In genomic region chr17:35023756-35024155, GRCm38 (mm10) we compare ENCODE assay signal across 15 mouse cellular contexts. TPM values are rescaled to one million over a fixed set of nuclear protein-coding genes. Genes with fewer than 3 reads are reported as not detected.
DNase-seq lines count a peak whose midpoint lies in the region; ATAC-seq and TF ChIP-seq lines count a peak whose summit lies in the region.
"Had no signal": no experiment of that assay in that cellular context is flagged by ENCODE, and none has a peak within 500 bp of the region (broad histone marks: within the 10 kb centered on the region; RNA-seq: fewer than 3 reads in every experiment).

No protein-coding gene starts in this region.

- H3K36me3 ChIP-seq in kidney, embryonic 16.5 days (ENCODE audit: insufficient read depth, low read length) = no peaks in the 10 kb centered on the region
- no peaks in the 10 kb centered on the region for H3K36me3 ChIP-seq in limb, embryonic 10.5 days
- H3K36me3 ChIP-seq: kidney, embryonic 15.5 days; neural tube, embryonic 12.5 days had no signal

- no peak for TF ChIP-seq CTCF in bone marrow macrophage, adult 2 months (IDR thresholded peaks at IDR 0.05; ENCODE audit: low read depth, low read length)

- no peak for DNase-seq in kidney, adult 9 months
- DNase-seq in limb, embryonic 10.5 days (ENCODE audit: low spot score) = peak; percentile 29
- no peak for DNase-seq in cerebellum, adult 18-20 months
- no peak for DNase-seq in adrenal gland, postnatal 36 days
- DNase-seq in right cerebral cortex, postnatal 4 days = no peak
- DNase-seq: cerebellum, adult 11-12 months; forebrain, postnatal 0 days; right cerebral cortex, adult 18-20 months had no signal

- 60% methylated on average over 4 of the region's 4 CpGs for WGBS in kidney, embryonic 16.5 days
- 78% methylated on average over 4 of the region's 4 CpGs for WGBS in limb, embryonic 10.5 days

- no peak for TF ChIP-seq POLR2A in bone marrow macrophage, adult 2 months (IDR thresholded peaks at IDR 0.05; ENCODE audit: borderline replicate concordance, low read depth, low read length)

- H3K4me2 ChIP-seq in kidney, embryonic 16.5 days (replicated peaks; ENCODE audit: low read depth, low read length) = no peak overlapping the region
- H3K4me2 ChIP-seq: kidney, embryonic 15.5 days; midbrain, embryonic 11.5 days; neural tube, embryonic 12.5 days had no signal

- peak overlapping the region; percentile 36; the same call in 1 of the 2 replicates for H3K9ac ChIP-seq in kidney, embryonic 16.5 days (replicated peaks; ENCODE audit: low read length)
- H3K9ac ChIP-seq: forebrain, postnatal 0 days; kidney, embryonic 15.5 days; liver, embryonic 14.5 days; neural tube, embryonic 12.5 days had no signal

- H3K4me3 ChIP-seq in kidney, embryonic 16.5 days (ENCODE audit: low read length) = no peak overlapping the region
- H3K4me3 ChIP-seq in bone marrow macrophage, adult 2 months (ENCODE audit: insufficient read depth, low read length) = peak overlapping the region; percentile 35; the same call in 1 of the 2 replicates
- 0 out of 2 replicates have a peak overlapping the region, but pooled peaks have one; percentile 4 for H3K4me3 ChIP-seq in limb, embryonic 10.5 days
- H3K4me3 ChIP-seq: kidney, embryonic 15.5 days; neural tube, embryonic 12.5 days had no signal

- 0 out of 2 replicates have a peak overlapping the region, but pooled peaks have one; percentile 42 for H3K27ac ChIP-seq in kidney, embryonic 16.5 days (ENCODE audit: low read length)
- no peak overlapping the region for H3K27ac ChIP-seq in bone marrow macrophage, adult 2 months (ENCODE audit: insufficient read depth, low read depth, low read length)
- H3K27ac ChIP-seq in limb, embryonic 10.5 days = peak overlapping the region; percentile 69
- H3K27ac ChIP-seq: kidney, embryonic 15.5 days; liver, embryonic 14.5 days; neural tube, embryonic 12.5 days had no signal

- H3K9me3 ChIP-seq in kidney, embryonic 16.5 days (ENCODE audit: low read length) = no peaks in the 10 kb centered on the region
- no peaks in the 10 kb centered on the region for H3K9me3 ChIP-seq in limb, embryonic 10.5 days (replicated peaks)
- H3K9me3 ChIP-seq: kidney, embryonic 15.5 days; neural tube, embryonic 12.5 days had no signal

- ATAC-seq in kidney, embryonic 16.5 days (ENCODE audit: low FRiP score, low TSS enrichment) = no peak
- ATAC-seq in neutrophil, adult 5-6 weeks (ENCODE audit: extremely low read depth, insufficient number of reproducible peaks, low FRiP score, poor library complexity, severe bottlenecking) = peak; percentile 30; the same call in 1 of the 2 replicates
- ATAC-seq: forebrain, postnatal 0 days had no signal

- no peaks in the 10 kb centered on the region for H3K27me3 ChIP-seq in kidney, embryonic 16.5 days (ENCODE audit: insufficient read depth, low read length)
- H3K27me3 ChIP-seq in limb, embryonic 10.5 days (ENCODE audit: low read depth, poor library complexity, severe bottlenecking) = no peaks in the 10 kb centered on the region
- H3K27me3 ChIP-seq: kidney, embryonic 15.5 days; neural tube, embryonic 12.5 days had no signal

- peaks cover 26% of the 10 kb centered on the region for H3K4me1 ChIP-seq in kidney, embryonic 16.5 days (ENCODE audit: insufficient read depth, low read length)
- peaks cover 26% of the 10 kb centered on the region for H3K4me1 ChIP-seq in bone marrow macrophage, adult 2 months (ENCODE audit: control insufficient read depth, insufficient read depth, low read length)
- peaks cover 46% of the 10 kb centered on the region for H3K4me1 ChIP-seq in limb, embryonic 10.5 days

RNA-seq across cellular contexts. Expression of gene Sapcd1, which starts 4.1 kb away (rescaled TPM):
- polyA plus RNA-seq in kidney, embryonic 16.5 days (2015; fragmentation: Nextera tagmentation; extraction: Ambion mirVana) = 5.7 and 7.1 TPM in 2 replicates
- not detected in 2 replicates for polyA plus RNA-seq in bone marrow macrophage, adult 2 months (2012; ENCODE audit: insufficient read depth, insufficient read length, missing spikeins)
- polyA plus RNA-seq in limb, embryonic 10.5 days (2016; fragmentation: Nextera tagmentation; extraction: Ambion mirVana) = 1.2 and 1.4 TPM in 2 replicates
- 2.0 and 2.6 TPM in 2 replicates for total RNA-seq in neutrophil, adult 5-6 weeks (2017)
- total RNA-seq in adrenal gland, postnatal 36 days (2021) = 1 to 10 TPM in 1 of 2 experiments, under 1 TPM in 1; 0.82 to 1.3 TPM

RNA-seq across cellular contexts. Expression of gene Vwa7, which starts 7.4 kb away (rescaled TPM):
- polyA plus RNA-seq in kidney, embryonic 16.5 days (2015; fragmentation: Nextera tagmentation; extraction: Ambion mirVana) = 0.21 and 0.31 TPM in 2 replicates
- polyA plus RNA-seq in bone marrow macrophage, adult 2 months (2012; ENCODE audit: insufficient read depth, insufficient read length, missing spikeins) = 0.31 and 0.34 TPM in 2 replicates
- polyA plus RNA-seq in limb, embryonic 10.5 days (2016; fragmentation: Nextera tagmentation; extraction: Ambion mirVana) = 0.15 and 0.23 TPM in 2 replicates
- total RNA-seq in neutrophil, adult 5-6 weeks (2017) = 0.61 and 1.2 TPM in 2 replicates
- total RNA-seq in adrenal gland, postnatal 36 days (2021) = under 1 TPM; 0.53 to 0.59 TPM

RNA-seq across cellular contexts. Expression of gene Msh5, which starts 22.8 kb away (rescaled TPM):
- polyA plus RNA-seq in kidney, embryonic 16.5 days (2015; fragmentation: Nextera tagmentation; extraction: Ambion mirVana) = 4.5 and 6.9 TPM in 2 replicates
- polyA plus RNA-seq in bone marrow macrophage, adult 2 months (2012; ENCODE audit: insufficient read depth, insufficient read length, missing spikeins) = 2.4 and 3.2 TPM in 2 replicates
- polyA plus RNA-seq in limb, embryonic 10.5 days (2016; fragmentation: Nextera tagmentation; extraction: Ambion mirVana) = 5.2 and 5.4 TPM in 2 replicates
- 4.7 and 7.0 TPM in 2 replicates for total RNA-seq in neutrophil, adult 5-6 weeks (2017)
- total RNA-seq in adrenal gland, postnatal 36 days (2021) = 1 to 10 TPM in 1 of 2 experiments, under 1 TPM in 1; 0.95 to 1.6 TPM

RNA-seq across cellular contexts. Expression of gene Vars, which starts 23.0 kb away (rescaled TPM):
- polyA plus RNA-seq in kidney, embryonic 16.5 days (2015; fragmentation: Nextera tagmentation; extraction: Ambion mirVana) = 132 and 137 TPM in 2 replicates
- 28.4 and 35.2 TPM in 2 replicates for polyA plus RNA-seq in bone marrow macrophage, adult 2 months (2012; ENCODE audit: insufficient read depth, insufficient read length, missing spikeins)
- 222 and 267 TPM in 2 replicates for polyA plus RNA-seq in limb, embryonic 10.5 days (2016; fragmentation: Nextera tagmentation; extraction: Ambion mirVana)
- 243 and 266 TPM in 2 replicates for total RNA-seq in neutrophil, adult 5-6 weeks (2017)
- 10 to 100 TPM; 61.5 to 62.9 TPM for total RNA-seq in adrenal gland, postnatal 36 days (2021)

RNA-seq across cellular contexts. Expression of gene Clic1, which starts 26.0 kb away (rescaled TPM):
- 341 and 345 TPM in 2 replicates for polyA plus RNA-seq in kidney, embryonic 16.5 days (2015; fragmentation: Nextera tagmentation; extraction: Ambion mirVana)
- polyA plus RNA-seq in bone marrow macrophage, adult 2 months (2012; ENCODE audit: insufficient read depth, insufficient read length, missing spikeins) = 357 and 381 TPM in 2 replicates
- polyA plus RNA-seq in limb, embryonic 10.5 days (2016; fragmentation: Nextera tagmentation; extraction: Ambion mirVana) = 174 and 186 TPM in 2 replicates
- total RNA-seq in neutrophil, adult 5-6 weeks (2017) = 394 and 439 TPM in 2 replicates
- total RNA-seq in adrenal gland, postnatal 36 days (2021) = 100 to 1,000 TPM in 1 of 2 experiments, 10 to 100 TPM in 1; 83.6 to 109 TPM
